ENCODE assay signal across 8 mouse cellular contexts in the genomic region with DNA sequence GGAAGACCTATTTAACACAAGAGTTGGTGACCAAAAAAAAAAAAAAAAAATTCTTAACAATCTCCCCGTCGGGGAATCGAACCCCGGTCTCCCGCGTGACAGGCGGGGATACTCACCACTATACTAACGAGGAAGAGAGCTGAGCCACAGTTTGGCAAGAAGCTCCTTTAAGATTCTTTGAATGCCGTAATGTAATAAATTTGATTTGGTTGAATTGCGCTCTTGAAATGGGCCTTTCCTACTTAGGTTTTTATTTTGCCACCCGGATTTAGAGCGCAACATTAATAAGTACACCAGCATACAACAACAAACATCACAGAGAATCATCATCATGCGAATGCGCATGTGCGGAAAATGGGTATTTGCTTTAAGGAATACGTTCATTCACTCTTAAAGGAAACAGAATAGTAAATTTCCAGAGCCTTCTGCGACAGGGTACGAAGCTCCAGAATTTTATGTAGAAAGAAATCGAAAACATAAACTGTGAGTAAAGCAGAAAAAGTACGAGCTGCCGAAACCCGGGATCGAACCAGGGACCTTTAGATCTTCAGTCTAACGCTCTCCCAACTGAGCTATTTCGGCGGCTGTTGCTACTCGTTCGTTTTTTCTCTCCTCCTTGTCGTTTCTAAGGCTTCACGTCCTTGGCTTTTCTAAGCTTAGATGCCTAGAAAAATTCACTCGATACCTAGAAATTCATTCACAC. TPM values are rescaled to one million over a fixed set of nuclear protein-coding genes. Genes with fewer than 3 reads are reported as not detected.
DNase-seq lines count a peak whose midpoint lies in the region; ATAC-seq and TF ChIP-seq lines count a peak whose summit lies in the region.

No protein-coding gene starts in this region.

- peak overlapping the region; percentile 70 for H3K9ac ChIP-seq in heart, embryonic 11.5 days (ENCODE audit: low read depth, low read length)
- peak overlapping the region; percentile 57 for H3K9ac ChIP-seq in kidney, embryonic 15.5 days

- no peak overlapping the region; the same call in 1 of the 2 replicates for H3K27ac ChIP-seq in bone marrow, adult 2 months (ENCODE audit: control insufficient read depth, insufficient read depth, low read depth, low read length, poor library complexity)
- peak overlapping the region; percentile 91 for H3K27ac ChIP-seq in embryonic fibroblast, embryonic 13.5 days (ENCODE audit: insufficient read depth, low read length)
- peak overlapping the region; percentile 86; the same call in 1 of the 2 replicates for H3K27ac ChIP-seq in heart, embryonic 11.5 days (ENCODE audit: low read depth, low read length)
- H3K27ac ChIP-seq in kidney, embryonic 15.5 days, result peak overlapping the region; percentile 95

- no peak for TF ChIP-seq POLR2A in bone marrow, adult 2 months (IDR thresholded peaks at IDR 0.05; ENCODE audit: borderline replicate concordance, control insufficient read depth, low read depth, low read length)
- TF ChIP-seq POLR2A in embryonic fibroblast, embryonic 13.5 days (IDR thresholded peaks at IDR 0.05; ENCODE audit: low read depth, low read length), result no peak

- DNase-seq in A20 (ENCODE audit: low read depth, low spot score), result peak; percentile 92
- peak; percentile 88 for DNase-seq in liver
- DNase-seq in spleen, postnatal 36 days (ENCODE audit: low spot score in 2 of 2), result peak; percentile 79 to 88

- H3K4me3 ChIP-seq in bone marrow, adult 2 months (replicated peaks; ENCODE audit: control insufficient read depth, low read depth, low read length), result peak overlapping the region; percentile 78
- H3K4me3 ChIP-seq in embryonic fibroblast, embryonic 13.5 days (ENCODE audit: insufficient read depth, low read length), result peak overlapping the region; percentile 53
- peak overlapping the region; percentile 70 for H3K4me3 ChIP-seq in heart, embryonic 11.5 days (ENCODE audit: low read depth, low read length)
- peak overlapping the region; percentile 72 for H3K4me3 ChIP-seq in kidney, embryonic 15.5 days (replicated peaks)

- no peaks in the 10 kb centered on the region for H3K27me3 ChIP-seq in heart, embryonic 11.5 days (ENCODE audit: control insufficient read depth, insufficient read depth, low read length)
- no peaks in the 10 kb centered on the region for H3K27me3 ChIP-seq in kidney, embryonic 15.5 days

- under 1% methylated on average over 31 of the region's 31 CpGs for WGBS in bone marrow, adult 2 months
- 1% methylated on average over 31 of the region's 31 CpGs for WGBS in heart, embryonic 11.5 days (ENCODE audit: insufficient replicate concordance)
- WGBS in kidney, embryonic 15.5 days, result under 1% methylated on average over 31 of the region's 31 CpGs

- H3K4me2 ChIP-seq in heart, embryonic 11.5 days, result peak overlapping the region; percentile 85
- peak overlapping the region; percentile 88 for H3K4me2 ChIP-seq in kidney, embryonic 15.5 days

- H3K4me1 ChIP-seq in bone marrow, adult 2 months (ENCODE audit: control insufficient read depth, insufficient read depth, low read length), result peaks cover 2% of the 10 kb centered on the region; the same call in 1 of the 2 replicates
- peaks cover 6% of the 10 kb centered on the region; the same call in 1 of the 2 replicates for H3K4me1 ChIP-seq in embryonic fibroblast, embryonic 13.5 days (ENCODE audit: control insufficient read depth, insufficient read depth, low read length)
- H3K4me1 ChIP-seq in heart, embryonic 11.5 days (ENCODE audit: control insufficient read depth, insufficient read depth, low read length), result peaks cover 13% of the 10 kb centered on the region
- peaks cover 42% of the 10 kb centered on the region for H3K4me1 ChIP-seq in kidney, embryonic 15.5 days

- H3K36me3 ChIP-seq in heart, embryonic 11.5 days (ENCODE audit: control insufficient read depth, insufficient read depth, low read length), result no peaks in the 10 kb centered on the region
- no peaks in the 10 kb centered on the region for H3K36me3 ChIP-seq in kidney, embryonic 15.5 days

- no peaks in the 10 kb centered on the region for H3K9me3 ChIP-seq in heart, embryonic 11.5 days (replicated peaks; ENCODE audit: control insufficient read depth, low read length)
- no peaks in the 10 kb centered on the region for H3K9me3 ChIP-seq in kidney, embryonic 15.5 days (replicated peaks)

- no peak for TF ChIP-seq CTCF in bone marrow, adult 2 months (IDR thresholded peaks at IDR 0.05; ENCODE audit: control insufficient read depth, insufficient read depth, low read length)
- TF ChIP-seq CTCF in embryonic fibroblast, embryonic 13.5 days (IDR thresholded peaks at IDR 0.05; ENCODE audit: borderline replicate concordance, insufficient read depth, low read length), result no peak

- ATAC-seq in heart, embryonic 11.5 days (replicated peaks; ENCODE audit: insufficient number of reproducible peaks, low FRiP score, low TSS enrichment), result peak; percentile 57
- peak; percentile 49 for ATAC-seq in kidney, embryonic 15.5 days (replicated peaks; ENCODE audit: low FRiP score)
- 0 out of 2 replicates have a peak, but pooled peaks have one; percentile 12 for ATAC-seq in monocyte, adult 5-6 weeks (replicated peaks; ENCODE audit: insufficient number of reproducible peaks, low FRiP score, low TSS enrichment, poor library complexity, severe bottlenecking)

RNA-seq across cellular contexts. Expression of a gene that starts 15.7 kb away (rescaled TPM):
- polyA plus RNA-seq in bone marrow, adult 2 months (2011; ENCODE audit: insufficient read depth, insufficient read length, low replicate concordance, missing spikeins), result 98.4 and 168 TPM in 2 replicates
- polyA plus RNA-seq in embryonic fibroblast, embryonic 13.5 days (2011; ENCODE audit: insufficient read length, low read depth, missing spikeins), result 543 and 665 TPM in 2 replicates
- 833 and 922 TPM in 2 replicates for polyA plus RNA-seq in heart, embryonic 11.5 days (2014; fragmentation: Nextera tagmentation; extraction: Ambion mirVana)
- polyA plus RNA-seq in kidney, embryonic 15.5 days (2015; fragmentation: Nextera tagmentation; extraction: Ambion mirVana), result 1,049 and 1,140 TPM in 2 replicates
- total RNA-seq in monocyte, adult 5-6 weeks (2017), result 791 to 1,058 TPM (median 1,006 TPM) in 3 replicates

RNA-seq across cellular contexts. Expression of a gene that starts 16.6 kb away (rescaled TPM):
- polyA plus RNA-seq in bone marrow, adult 2 months (2011; ENCODE audit: insufficient read depth, insufficient read length, low replicate concordance, missing spikeins), result not detected in 2 replicates
- polyA plus RNA-seq in embryonic fibroblast, embryonic 13.5 days (2011; ENCODE audit: insufficient read length, low read depth, missing spikeins), result not detected in 2 replicates
- 0.42 TPM in 1 of 2 replicates, not detected in the other for polyA plus RNA-seq in heart, embryonic 11.5 days (2014; fragmentation: Nextera tagmentation; extraction: Ambion mirVana)
- 0.31 and 0.49 TPM in 2 replicates for polyA plus RNA-seq in kidney, embryonic 15.5 days (2015; fragmentation: Nextera tagmentation; extraction: Ambion mirVana)
- 2.9 TPM in 1 of 3 replicates, not detected in the others for total RNA-seq in monocyte, adult 5-6 weeks (2017)

RNA-seq across cellular contexts. Expression of a gene that starts 28.2 kb away (rescaled TPM):
- 12.3 and 36.6 TPM in 2 replicates for polyA plus RNA-seq in bone marrow, adult 2 months (2011; ENCODE audit: insufficient read depth, insufficient read length, low replicate concordance, missing spikeins)
- polyA plus RNA-seq in embryonic fibroblast, embryonic 13.5 days (2011; ENCODE audit: insufficient read length, low read depth, missing spikeins), result 18.6 and 27.6 TPM in 2 replicates
- polyA plus RNA-seq in heart, embryonic 11.5 days (2014; fragmentation: Nextera tagmentation; extraction: Ambion mirVana), result 9.9 and 10.6 TPM in 2 replicates
- 13.3 and 15.6 TPM in 2 replicates for polyA plus RNA-seq in kidney, embryonic 15.5 days (2015; fragmentation: Nextera tagmentation; extraction: Ambion mirVana)
- 4.7 to 22.7 TPM (median 19.3 TPM) in 3 replicates for total RNA-seq in monocyte, adult 5-6 weeks (2017)

RNA-seq across cellular contexts. Expression of a gene that starts 35.7 kb away (rescaled TPM):
- polyA plus RNA-seq in bone marrow, adult 2 months (2011; ENCODE audit: insufficient read depth, insufficient read length, low replicate concordance, missing spikeins), result 4.1 and 9.4 TPM in 2 replicates
- 30.2 and 37.5 TPM in 2 replicates for polyA plus RNA-seq in embryonic fibroblast, embryonic 13.5 days (2011; ENCODE audit: insufficient read length, low read depth, missing spikeins)
- 30.8 and 32.7 TPM in 2 replicates for polyA plus RNA-seq in heart, embryonic 11.5 days (2014; fragmentation: Nextera tagmentation; extraction: Ambion mirVana)
- polyA plus RNA-seq in kidney, embryonic 15.5 days (2015; fragmentation: Nextera tagmentation; extraction: Ambion mirVana), result 41.5 and 42.0 TPM in 2 replicates
- 19.1 to 27.0 TPM (median 23.6 TPM) in 3 replicates for total RNA-seq in monocyte, adult 5-6 weeks (2017)
